Mouse (Mus musculus): ENCODE data around the gene Hoxc5.

Hoxc5 gene

DNA sequence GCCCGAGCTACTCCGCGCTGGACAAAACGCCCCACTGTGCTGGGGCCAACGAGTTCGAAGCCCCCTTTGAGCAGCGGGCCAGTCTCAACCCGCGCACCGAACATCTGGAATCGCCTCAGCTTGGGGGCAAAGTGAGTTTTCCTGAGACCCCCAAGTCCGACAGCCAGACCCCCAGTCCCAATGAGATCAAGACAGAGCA, at the start of gene Hoxc5:
Hoxc5 (plus strand) TSS at position 132 of the 199 bp plus-strand sequence.
- DNase-seq = no peak

DNA sequence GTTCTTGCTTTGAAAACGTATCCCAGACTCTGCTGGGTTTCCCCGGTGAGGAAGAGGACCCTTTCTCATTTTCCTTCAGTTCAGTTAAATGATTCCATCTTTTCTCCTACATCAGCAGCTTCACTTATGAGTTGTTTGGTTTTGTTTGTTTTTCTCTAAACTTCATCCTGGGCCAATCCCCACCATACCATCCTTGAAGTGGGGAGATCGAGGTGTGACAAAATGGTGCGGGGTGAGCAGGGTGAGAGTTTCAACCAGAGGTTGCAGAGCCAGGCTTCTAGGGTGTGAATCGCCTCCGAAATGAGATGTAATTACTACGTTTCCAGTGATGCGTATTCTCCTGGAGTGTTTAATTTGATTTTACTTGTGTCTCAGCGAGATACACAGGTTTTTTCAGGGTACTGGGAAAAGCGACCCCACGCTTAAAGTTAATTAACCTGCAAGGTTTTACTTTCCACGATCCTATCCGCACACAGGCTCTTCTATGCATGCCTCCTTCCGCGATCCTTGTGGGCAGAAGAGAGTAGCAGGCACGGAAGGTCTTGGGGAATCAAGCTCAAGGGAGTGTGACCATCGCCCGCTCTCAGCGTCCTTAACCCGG, 49.2 kb upstream of the Hoxc5 start:
- no peak for DNase-seq

GRCm38 (mm10) chr15:102918611-102919265, 48.5 kb upstream of the Hoxc5 start:
- DNase-seq = no peak

DNA sequence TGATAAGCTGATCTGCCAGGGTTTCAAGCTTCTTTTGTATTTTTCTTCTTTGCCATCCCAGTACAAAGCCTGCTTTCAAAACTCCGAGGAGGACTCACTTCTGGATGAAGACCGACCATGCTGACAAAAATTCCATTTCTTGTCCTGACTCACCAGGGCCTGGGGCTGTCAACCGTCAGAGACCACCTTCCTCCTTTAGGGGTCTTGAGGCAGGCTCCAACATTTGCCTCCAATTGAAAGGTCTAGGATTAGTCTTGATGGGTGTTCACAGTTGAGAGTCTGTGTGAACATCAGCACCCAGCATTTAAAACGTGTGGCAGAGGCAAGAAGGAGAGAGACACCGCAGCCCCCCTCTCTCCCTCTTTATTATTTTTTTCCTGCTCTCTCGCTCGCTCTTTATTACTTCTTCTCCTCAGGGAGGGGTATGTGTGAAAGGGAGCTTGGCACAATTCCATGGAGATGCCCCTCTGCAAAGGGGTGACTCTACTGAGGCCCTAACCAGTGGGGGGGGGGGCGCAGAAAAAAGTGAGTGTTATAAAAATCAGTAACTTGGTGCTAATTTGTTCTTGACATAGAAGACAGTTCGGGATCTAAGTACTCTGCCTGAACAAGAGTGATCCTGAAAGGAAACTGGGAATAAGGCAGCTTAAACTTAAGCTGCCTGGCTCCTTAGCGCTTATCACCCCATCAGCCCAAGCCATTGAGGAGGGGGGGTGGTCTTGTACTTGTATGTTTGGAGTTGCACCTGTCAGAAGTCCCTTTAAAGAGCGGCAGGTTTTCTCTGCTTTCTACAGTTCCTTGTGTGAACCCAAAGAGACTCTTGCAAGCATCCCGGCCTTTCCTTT, 47.7 kb upstream of the Hoxc5 start:
- no peak for DNase-seq

- DNase-seq = no peak
Measured at GRCm38 (mm10) chr15:102920619-102921018, 46.6 kb upstream of the Hoxc5 start.

- no peak for DNase-seq
Measured at GRCm38 (mm10) chr15:102921053-102922011, 45.9 kb upstream of the Hoxc5 start, which contains the start of gene Hoxc13. Gene Hoxc13 (plus strand): TSS chr15:102921103.

GRCm38 (mm10) chr15:102922012-102922362, 45.3 kb upstream of the Hoxc5 start:
- no peak for DNase-seq

DNA sequence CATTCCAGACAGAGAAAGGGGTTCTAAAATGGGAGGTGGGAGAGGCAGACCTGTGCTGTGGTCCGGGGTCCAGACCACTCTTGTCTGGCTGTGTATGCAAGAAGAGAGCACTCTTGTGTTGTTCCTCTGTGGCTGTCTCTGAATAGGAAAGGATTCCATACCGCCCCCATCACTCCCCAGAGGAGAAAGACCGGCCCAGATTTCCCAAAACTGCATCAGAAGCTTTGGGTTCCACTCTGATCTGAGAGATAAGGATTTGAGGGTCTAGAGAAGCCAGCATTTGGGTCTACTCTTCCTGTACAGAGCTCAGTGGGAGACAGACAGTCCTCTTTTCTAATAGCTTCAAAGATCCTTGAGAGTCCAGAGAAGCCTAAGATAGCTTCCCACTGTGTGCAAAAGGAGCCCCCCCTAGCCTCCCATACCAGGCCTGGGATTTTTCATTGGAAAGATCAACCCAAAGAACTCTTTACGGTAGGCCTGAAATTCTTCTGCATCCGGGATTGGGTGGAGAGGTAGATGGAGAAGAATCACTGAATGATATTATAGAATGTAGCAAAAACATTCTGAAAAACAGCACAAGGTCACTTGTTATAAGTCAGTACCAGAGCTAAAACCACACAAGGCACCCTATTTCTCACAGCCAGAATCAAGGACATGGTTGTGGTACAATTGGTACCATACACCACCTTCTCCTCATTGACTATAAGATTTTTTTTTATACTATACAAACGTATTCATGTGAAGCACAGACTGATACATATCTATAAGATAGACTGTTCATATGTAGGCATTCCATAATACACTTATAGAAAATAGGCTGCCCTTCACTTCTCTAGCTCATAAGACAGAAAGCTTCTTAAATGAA, 44.4 kb upstream of the Hoxc5 start:
- no peak for DNase-seq

- no peak for DNase-seq
Measured at GRCm38 (mm10) chr15:102927032-102927645, 40.1 kb upstream of the Hoxc5 start.

DNA sequence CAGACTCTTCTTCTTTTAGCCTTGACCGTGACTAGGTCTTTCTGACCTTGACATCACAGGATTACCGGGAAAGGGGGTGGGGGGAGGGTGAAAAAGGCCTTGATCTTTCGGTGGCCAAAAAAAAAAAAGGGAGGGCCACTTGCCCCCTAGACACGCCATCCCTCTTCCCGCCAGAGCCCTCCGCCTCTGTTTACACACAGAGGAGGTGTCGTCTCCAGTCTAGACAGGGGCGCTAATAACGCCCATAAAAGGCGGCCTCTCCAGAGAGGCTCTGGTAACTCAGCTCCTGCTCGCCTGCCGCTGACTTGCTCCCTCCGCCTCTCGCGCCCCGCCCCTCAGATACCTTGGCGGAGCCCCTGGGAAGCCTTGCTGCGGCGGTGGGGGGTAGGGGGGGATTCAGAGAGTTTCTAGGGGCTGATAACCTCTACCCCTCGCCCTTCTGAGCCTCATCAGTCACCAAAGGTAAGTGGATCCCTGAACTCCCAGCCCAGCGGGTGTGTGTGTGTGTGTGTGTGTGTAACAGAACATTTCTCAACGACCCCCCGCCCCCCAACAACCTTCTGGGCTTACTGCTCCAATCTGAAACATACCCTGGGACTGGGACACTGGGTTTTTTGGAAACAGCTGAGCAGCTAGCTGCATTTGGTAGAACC, 35.4 kb upstream of the Hoxc5 start:
- no peak for DNase-seq

DNA sequence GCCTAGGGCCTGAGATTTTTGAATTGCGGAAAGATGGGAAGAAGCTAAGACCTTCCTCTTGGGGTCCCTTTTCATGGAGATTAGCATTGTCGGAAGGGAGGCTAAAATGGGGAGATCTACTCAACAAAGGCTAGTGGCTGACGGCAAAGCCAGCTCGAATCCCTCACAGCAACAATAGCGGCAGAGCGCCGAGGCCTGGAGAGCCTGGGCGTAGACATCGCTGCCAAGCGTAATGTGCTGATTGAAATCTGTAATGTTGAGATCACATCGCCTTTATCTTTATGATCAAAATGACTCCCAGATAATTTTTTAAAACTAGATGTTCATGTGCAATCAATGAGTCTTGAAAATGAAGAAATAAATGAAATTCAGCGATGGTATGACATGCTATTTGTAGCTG, 32.8 kb upstream of the Hoxc5 start:
- DNase-seq = no peak

DNA sequence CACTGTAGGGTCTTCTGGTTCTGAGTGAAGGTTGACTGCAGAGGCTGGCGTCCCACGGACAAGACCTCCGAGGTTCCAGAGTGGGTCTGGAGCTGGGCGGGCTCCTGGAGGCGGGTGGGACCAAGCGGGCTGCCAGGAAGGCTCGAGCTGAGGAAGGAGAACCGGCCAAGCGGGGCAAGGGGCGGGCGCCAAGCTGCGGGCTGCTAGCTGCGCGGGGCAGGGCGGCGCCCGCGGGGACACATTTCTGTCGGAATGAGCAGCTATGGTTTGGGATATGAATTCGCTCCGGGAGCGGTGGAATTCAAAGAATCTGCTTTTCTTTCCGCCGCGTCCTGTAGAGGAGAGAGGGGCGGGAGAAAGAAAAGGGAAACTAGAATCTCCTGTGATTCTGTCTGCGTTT, 32.3 kb upstream of the Hoxc5 start:
- DNase-seq = no peak

DNA sequence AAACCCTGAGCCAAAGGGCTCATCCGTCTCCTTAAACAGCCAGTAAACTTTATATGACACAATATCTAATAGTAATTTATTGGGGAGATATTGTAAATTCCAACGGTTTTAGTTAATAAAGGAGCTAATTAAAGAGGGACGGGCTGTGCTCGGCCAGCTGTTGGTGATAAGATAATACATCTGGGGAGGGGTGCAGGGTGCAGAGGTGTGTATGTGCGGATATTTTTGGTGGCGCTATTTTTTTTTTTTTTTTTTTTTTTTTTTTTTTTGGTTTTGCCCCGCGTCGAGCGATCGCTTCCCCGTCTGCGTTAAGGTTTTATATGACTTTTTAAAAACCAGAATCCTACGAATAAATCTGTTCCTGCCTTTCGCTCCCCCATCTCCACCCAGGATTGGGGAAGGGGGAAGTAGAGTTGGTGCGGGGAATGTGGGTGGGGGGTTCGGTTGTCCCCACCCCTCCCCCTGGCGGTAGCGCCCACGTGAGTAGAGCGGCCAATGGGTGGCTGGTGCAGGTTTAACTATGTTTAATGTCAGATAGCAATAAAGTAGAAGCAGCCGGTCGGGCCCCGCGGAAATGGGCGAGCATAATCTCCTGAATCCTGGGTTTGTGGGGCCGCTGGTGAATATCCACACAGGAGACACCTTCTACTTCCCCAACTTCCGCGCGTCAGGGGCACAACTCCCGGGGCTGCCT, 30.8 kb upstream of the Hoxc5 start, which contains the start of gene Hoxc12:
Hoxc12 (plus strand) TSS at position 479 of the 694 bp plus-strand sequence.
- no peak for DNase-seq

DNA sequence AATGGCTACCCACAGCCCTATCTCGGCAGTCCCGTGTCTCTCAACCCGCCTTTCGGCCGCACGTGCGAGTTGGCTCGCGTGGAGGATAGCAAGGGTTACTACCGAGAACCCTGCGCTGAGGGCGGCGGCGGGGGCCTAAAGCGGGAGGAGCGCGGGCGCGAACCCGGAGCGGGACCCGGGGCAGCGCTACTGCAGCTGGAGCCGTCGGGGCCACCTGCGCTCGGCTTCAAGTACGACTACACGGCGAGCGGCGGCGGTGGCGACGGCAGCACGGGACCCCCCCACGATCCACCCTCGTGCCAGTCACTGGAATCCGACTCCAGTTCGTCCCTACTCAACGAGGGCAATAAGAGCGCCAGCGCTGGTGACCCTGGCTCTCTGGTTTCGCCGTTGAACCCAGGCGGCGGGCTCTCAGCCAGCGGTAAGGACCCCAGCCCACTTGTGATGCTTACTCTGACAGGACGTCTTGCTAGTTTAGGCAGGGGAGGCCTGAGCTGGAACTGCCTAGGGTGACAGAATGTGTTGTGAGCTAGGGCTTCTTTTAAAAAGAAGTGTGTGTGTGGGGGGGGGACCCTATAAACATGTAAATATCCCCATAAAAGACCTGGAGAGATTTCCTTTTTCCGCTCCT, 30.1 kb upstream of the Hoxc5 start:
- no peak for DNase-seq

- DNase-seq = no peak
Measured at GRCm38 (mm10) chr15:102939256-102940155, 27.7 kb upstream of the Hoxc5 start.

GRCm38 (mm10) chr15:102942739-102943467, 24.3 kb upstream of the Hoxc5 start:
- DNase-seq = no peak

DNA sequence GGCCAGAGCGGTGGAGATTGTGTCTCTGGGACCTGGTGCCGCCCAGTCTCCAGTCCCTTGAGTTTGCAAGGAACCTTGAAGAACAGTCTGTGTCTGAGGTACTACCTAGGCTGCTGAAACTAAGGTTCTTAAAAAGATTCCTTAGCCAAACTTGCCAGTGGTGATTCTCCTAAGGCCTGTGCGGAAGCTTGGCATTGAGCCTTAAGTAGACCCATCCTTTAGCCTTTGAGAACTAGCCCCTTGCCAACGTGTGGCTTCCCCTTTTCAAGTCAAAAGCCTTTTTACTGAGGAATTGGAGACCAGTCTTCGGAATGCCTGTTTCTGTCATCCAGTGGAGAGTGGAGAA, 23.8 kb upstream of the Hoxc5 start:
- DNase-seq = no peak

Measured in cerebellum, adult 18-20 months (tissue).